Mouse (Mus musculus) spleen, embryonic (tissue): ENCODE results near the gene E030030I06Rik.
"Not testable (repeated sequence)": the region's sequence is repeated elsewhere in the genome, so short reads cannot be mapped to it uniquely, and the experiment has no call there.

ENCODE experiments used
- CTCF ChIA-PET: fragments of 350-600 bp; sonication (Branson Sonifier 250); formaldehyde crosslinking; loops from one replicate; lab custom pipeline; 2022; lab: Charles Lee

The E030030I06Rik gene

DNA sequence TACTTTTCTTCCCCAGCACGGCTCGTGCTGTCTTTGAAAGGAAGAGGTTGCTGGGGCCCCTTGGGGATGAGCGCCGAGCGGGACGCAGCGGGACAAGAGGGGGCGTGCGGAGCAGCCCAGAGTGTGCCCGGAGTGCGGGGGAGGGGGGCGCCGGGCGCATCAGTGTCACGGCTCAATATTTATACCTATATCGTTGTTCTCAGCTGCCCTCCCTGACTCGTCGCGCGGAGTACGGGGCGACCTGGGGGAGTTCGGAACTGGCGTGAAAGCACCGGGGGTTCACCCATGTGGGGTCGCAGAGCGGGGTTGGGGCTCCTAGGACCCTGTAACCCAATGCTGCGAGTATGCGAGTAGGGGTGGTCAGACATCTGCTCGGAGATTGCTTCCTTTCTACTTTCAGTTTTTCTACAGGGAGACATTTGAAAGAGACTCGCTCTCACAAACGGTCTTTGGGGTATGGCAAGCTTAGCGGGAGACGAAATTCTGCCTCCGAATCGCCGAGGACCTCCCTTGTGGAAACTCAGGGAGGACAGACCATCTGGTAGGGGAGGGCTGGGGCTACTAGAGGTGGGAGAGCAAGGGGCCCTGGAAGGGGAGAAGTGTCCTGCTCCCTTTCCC, at the start of gene E030030I06Rik:
TSS of gene E030030I06Rik (minus strand) at position 198 of the 618 bp plus-strand sequence.
- CTCF ChIA-PET: no interaction called here

DNA sequence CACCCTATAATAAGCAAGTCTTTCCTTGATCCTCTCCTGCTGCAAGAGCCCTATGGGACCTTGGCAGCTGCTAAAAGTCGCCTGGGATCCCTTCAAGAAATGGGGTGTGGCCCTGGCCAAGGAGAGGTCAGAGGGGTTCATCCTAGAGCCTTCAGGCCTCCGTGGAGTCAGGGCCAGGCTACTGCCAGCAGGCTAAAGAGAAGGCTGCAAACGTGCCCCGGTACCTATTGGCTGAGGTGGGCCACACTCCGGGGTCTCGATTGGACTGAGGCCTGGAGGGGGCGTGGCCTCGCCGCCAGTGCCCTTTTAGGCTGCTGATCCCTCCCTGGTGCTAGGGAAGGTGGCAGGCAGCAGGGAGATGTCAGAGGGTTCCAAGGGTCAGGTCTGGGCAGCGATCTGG, 42.0 kb upstream of the E030030I06Rik start:
- CTCF ChIA-PET: not testable (repeated sequence)

DNA sequence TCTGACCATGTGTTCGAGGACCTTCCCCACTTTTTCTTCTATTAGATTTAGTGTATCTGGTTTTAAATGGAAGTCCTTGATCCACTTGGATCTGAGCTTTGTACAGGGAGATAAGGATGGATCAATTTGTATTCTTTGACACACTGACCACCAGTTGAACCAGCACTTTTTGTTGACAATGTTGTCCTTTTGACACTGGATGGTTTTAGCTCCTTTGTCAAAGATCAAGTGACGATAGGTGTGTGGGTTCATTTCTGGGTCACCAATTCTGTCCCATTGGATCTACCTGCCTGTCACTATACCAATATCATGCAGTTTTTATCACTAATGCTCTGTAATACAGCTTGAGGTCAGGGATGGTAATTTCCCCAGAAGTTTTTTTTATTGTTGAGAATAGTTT, 27.4 kb upstream of the E030030I06Rik start:
- CTCF ChIA-PET: not testable (repeated sequence)

DNA sequence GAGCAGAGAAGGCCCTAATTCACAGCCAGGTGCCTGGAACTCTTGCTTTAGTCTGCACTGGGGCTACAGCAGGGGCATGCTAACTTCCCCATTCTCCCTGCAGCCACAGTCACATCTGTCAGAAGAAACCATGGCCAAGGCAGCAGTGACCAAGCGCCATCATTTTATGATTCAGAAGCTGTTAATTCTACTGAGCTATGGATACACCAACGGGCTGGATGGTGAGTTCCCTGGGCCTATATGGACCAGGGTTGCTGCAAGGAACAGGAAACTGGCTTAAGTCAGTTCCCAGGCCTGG, 25.1 kb upstream of the E030030I06Rik start:
- CTCF ChIA-PET: not testable (repeated sequence)

DNA sequence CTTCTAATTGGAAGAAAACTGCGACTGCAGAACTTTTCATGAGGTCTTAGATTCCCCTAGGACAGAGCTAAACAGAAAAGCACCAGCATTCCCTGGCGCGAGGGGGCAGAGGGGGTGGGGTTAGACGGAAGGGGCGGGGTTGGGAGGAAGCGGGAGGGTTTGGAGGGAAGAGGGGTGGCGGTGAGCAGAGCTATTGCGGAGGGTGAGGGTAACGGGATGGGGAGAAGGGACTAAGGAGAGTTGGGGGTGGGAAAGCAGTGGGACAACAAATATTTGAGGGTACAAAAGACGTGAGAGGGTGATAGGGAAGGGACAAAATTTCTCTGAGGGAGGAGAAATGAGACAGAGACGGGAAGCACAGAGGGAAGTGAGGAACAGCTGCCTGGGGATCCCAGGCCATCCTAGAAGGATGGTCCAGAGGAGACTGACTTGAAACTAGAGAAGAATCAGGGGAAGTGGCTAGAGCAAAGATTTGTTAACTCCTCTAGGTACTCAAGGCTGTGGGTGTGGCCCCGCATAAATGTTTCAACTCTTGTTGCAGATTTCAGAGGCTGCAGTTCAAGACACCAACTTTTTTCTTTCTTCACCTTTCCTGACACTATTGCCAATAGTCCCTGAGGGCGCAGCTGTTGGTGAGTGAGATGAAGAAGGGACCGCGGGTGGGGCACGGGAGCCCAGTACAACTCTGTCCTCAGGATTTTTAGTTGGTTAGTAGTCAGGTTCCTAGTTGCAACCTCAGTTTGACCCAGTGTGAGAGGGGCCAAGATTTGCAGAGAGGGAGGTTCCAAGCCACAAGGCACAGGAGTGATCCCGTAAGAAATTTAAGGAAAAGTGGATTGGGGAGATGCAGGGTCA, 24.5 kb upstream of the E030030I06Rik start:
- CTCF ChIA-PET: not testable (repeated sequence)

DNA sequence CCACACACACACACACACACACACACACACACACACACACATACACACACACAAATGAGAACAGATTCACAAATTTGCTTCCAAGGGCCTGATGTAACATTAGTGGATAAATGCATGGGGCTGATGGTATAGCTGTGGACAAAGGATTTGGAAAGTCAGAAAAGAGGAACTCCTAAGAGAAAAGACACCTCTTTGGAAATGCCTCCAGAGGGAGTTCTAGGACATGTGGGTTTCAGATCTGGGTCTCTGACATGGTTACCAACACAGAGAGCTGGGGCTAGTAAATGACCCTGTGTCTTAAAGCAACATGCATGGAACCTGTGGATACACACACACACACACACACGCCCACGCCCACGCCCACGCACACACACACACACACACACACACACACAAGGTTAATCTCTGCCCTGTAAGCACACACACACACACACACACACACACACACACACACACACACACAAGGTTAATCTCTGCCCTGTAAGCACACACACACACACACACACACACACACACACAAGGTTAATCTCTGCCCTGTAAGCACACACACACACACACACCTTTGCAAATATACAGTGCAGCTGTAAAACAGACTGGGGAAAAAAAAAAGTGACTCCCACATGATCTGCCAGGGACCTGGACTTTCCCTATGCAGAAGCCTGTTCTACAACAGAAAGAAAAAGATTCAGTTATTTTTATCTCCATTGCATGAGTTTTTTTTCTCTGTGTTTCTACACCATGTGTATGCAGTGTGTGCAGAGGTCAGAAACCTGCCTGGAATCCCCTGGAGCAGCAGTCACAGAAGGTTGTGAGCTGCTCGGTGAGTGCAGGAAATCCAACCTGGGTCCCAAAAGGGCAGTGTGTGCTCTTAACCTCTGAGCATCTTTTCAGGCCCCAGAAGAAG, 23.6 kb upstream of the E030030I06Rik start:
- CTCF ChIA-PET: not testable (repeated sequence)

DNA sequence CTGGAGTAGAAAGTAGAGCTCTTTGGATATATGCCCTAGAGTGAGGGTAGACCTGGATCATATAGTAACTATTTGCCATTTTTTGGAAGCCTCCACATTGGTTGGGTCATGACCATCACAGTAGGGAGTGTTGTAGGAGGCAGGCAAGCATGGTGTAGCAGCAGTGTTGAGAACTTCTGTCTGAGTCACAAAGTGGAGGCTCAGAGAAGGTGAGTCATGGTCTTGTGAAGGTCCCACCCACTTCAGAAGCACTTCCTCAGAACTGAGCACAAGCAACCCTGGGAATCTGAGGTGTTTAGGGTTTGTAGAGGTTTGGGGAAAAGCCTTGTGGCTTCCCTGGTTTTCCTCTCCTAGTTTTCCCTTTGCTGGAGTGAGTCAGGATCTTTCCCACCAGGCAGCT, 20.0 kb upstream of the E030030I06Rik start:
- CTCF ChIA-PET: not testable (repeated sequence)

DNA sequence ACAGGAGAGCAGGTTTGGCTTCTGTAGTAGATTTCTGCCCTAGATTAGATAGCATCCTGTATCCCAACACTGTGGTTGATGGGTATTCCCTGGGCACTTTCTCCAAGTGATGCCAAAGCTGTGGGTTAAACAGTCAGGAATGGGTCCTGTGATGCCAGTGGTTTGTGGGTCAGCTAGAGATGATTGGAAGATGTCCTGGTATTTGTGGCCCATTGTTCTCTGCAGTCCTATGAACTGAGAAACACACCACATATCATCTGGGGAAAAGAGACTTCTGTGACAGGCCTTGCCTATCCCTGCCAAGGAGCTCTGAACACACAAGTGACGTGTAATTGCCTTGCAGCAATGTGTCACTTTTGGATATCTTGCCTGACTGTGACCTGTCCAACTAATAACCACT, 18.0 kb upstream of the E030030I06Rik start:
- CTCF ChIA-PET: not testable (repeated sequence)

DNA sequence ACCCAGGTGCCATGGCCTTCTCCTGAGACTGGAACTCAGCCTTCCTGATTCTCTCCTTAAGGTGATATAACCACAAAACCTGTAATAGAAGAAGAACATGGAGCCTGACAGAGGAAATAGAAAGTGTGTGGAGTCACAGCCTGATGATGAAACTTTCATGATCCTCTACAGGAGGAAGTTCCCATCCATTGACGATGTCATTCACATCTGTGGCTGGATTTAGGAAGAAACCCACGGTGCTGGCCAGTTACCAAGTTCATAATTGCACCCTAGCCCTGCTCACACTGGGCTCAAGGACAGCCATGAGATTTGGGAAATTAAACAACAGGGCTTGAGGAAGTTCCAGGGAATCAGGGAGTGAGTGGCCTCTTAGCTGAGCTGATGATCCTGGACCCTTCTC, 17.0 kb upstream of the E030030I06Rik start:
- CTCF ChIA-PET: not testable (repeated sequence)

DNA sequence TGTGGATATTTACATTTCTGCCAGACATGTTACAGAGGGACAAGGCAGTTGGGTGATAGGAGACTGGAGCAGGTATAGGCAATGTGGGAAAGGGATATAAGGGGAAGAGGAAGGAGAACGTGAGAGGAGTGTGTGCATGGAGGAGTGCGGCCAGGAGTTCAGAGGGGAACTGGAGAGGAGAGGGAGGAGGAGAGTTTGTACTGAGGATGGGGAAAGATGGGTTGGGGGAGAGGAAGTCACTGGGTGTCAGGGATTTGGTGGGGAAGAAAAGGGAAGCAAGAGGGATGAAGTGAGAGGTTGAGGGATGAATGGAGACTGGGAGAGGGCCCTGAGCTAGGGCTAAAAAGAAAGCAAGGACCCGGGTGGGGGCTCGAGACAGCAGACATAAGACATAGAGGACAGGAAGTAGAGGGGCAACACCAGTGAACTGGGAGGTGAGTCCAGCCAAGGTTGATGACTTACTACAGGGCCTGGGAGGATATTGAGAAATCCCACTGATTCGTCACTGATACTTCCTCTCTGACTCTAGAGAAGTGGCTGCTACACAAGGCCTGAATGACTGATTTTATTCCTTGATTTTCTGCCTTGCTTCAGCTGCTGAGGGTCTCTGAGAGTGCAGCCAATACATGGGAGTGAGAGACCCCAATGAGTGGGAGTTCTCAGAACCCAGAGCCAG, 16.4 kb upstream of the E030030I06Rik start:
- CTCF ChIA-PET: not testable (repeated sequence)

DNA sequence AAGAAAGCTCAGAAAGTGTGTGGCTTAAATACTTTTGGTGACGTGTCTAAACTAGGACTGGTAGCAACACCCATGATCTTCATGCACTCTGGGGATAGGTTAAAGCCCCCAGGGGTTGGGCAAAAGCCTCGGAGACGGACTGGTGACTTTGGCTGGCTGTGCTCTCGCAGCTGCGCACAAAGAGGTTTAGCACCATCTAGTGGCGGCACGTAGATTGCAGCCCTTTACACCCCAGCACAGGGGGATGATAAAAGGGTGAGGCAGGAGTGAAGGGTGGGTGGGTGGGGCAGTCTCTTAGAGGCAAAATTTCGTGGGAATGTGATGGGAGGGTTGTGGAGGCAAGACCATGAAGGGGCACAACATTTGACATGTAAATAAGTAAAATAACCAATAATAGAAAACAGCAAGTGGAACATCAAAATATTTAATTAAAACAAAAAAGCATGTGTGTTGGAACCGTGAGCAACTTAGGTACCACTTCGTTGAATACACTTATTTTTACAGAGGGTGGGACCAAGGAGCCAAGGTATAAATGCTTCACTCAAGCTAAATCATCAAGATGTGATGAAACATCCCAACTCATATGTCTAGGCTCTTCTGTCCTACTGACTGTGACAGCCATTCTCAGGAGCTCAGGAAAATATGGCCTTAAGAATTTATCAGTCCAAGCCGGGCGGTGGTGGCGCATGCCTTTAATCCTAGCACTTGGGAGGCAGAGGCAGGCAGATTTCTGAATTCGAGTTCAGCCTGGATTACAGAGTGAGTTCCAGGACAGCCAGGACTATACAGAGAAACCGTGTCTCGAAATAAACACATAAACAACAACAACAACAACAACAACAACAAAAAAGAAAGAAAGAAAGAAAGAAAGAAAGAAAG, 14.9 kb upstream of the E030030I06Rik start:
- CTCF ChIA-PET: not testable (repeated sequence)

DNA sequence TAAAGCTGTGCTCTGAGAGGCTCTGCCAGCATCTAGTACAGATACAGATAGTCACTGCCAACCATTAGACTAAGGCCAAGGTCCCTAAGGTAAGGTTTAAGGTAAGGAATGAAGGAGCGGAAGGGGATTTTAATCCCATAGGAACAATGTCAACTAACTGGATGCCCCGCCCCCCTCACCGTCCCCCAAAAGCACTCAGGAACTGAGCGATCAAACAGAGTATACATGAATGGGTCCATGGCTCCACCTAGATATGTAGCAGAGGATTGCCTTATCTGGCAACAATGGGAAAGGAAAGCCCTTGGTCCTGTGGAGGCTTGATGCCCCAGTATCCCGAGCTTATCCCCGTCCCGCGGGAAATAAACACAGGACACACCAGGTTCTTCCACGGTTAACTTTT, 14.2 kb upstream of the E030030I06Rik start:
- CTCF ChIA-PET: not testable (repeated sequence)

DNA sequence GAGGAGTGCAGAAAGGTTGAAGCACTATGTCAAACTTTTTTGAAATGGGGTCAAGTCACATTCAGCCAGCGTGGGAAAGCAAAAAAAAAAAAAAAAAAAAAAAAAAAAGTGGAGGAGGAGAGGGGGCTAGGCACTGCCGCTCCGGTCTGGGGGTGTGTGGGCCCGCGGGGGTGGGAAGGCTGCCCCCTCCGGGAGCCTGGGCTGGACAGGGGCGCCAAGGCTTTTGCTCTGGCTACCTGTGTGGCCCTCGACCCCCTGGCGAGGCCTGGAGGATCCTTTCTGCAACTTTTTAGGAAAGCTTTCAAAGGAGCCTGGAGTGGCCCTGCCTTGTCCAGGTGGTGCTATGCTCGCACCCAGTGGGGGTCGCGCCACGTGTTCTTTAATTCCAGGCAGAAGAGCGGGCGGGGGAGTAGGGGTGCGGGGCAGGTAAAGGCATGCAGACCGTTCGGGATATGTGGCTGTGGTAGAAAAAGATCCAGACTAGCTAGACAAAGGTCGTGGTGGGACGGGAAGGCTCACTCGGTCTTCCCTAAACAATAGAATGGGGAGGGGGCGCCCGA, 10.6 kb upstream of the E030030I06Rik start:
- CTCF ChIA-PET: interaction anchor here (0.7 kb wide), 1 partner anchor 244 kb away, joined by 9 read pairs; no protein-coding TSS in a partner anchor

DNA sequence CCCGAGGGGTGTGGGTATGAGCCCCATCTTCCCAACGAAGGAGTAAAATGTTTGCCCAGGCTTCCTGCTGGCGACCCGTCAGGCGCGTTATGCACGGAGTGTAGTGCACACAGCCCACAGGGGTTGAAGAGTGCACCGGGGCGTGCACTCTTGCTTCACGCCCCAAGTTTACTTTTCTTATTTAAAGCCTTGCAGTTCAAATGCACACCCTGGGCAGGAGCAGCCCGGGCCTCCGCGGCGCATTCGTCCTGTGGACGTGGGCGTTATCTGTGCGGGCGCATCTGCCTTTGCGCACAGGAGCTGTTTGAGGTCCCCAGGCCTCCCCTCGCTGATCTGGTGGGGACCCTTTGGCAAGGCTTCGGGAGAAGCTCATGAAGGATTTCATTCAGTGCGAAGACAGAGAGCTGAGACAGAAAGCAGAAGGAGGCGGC, 10.1 kb upstream of the E030030I06Rik start:
- CTCF ChIA-PET: interaction anchor here (0.7 kb wide), 1 partner anchor 245 kb away, joined by 9 read pairs; no protein-coding TSS in a partner anchor

DNA sequence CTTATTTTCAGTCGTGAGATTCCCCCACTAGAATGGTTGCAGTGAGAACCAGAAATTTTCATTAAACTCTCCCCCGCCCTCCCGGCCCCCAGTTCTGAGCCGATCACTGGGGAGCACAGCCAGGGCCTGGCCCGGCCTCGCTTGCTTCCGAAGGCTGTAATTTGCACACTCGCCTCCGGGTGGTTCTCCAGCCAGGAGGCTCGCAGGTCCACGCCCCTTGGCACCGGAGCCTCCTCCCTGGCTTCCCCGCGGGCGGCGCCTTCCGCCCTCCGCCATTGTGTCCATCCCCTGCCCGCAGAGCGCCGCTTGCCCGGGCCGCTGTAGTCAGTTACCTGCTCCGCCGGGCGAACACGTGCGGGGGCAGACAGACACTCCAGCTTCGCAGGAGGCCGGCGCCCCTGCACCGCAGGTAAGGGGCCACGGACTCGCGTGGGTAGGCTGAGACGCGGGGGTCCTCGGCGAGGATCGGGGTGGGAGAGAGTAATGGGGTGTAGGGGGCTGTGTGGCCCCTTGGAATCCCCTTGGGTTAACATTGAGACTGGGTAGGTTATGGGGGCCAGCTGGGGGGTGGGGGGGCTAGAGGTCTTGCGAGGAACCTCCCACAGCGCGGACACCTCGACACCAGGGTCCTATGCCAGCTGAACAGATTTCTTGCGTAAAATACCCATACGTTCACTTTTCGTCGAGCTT, 9.4 kb upstream of the E030030I06Rik start, which contains the start of the genes Raet1e and H60b:
TSS of gene Raet1e (plus strand) at position 260 of the 690 bp plus-strand sequence.
TSS of gene H60b (plus strand) at position 277 of the 690 bp plus-strand sequence.
- CTCF ChIA-PET: not testable (repeated sequence)

DNA sequence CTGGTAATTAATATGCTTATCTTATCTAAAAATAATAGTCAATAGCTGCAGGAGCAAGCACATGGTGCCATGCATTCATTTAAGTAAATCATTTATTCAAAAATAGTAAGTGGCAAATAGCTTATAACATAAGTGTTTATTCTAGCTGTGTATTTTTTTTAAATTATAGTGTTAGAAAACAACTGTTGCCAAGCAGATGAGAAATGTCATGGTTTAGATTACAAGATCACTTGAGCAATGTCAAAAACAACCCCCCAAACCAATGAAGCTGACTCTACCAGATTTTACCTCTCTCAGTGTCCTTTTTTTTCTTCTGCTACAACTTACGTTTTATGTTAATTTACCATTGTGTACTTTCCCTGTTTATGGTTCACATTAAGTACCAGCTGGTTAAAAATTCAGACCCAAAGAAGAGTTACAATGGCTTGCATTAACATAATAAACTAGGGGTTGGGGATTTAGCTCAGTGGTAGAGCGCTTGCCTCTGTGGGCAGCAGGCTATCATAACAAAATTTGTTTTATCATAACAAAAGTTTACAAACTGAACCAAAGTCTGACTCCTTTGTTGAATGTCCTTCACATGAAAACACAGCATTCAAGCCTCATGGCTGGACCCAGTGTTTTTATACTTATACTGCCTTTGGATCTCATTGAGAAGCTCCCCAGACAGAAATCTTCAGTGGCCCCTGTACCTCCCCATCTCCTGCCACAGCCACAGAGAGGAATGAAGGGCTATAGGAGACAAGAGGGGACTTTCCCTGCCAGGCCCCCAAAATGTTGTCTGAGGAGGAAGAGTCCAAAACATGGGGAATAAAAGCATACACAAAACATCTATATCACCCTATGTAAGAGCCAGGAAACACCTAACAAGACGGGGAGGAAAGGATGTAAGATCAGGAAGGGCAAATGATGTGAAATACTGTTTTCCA, 6.1 kb upstream of the E030030I06Rik start:
- CTCF ChIA-PET: interaction anchor here (1.0 kb wide), 1 partner anchor 120 kb away, joined by 3 read pairs; no protein-coding TSS in a partner anchor

DNA sequence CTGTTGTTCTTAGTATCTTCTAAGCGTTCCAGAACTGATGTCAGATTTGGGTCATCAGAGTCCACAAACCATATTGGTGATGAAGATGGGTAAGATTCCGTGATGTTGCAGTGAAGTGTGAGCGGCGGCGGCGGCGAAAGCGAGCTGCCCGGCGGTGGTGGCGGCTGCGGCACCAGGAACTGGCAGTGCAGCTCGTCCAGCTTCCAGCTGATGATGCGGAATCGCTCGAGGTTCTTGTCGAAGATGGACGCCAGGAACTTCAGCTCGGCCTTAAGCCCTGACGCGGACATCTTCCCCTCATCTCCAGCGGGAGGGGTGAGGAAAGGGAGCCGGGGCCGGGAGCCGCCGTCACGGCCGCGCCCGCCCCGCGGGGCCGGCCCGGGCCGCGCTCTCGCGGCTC, 5.1 kb upstream of the E030030I06Rik start:
- CTCF ChIA-PET: not testable (repeated sequence)

DNA sequence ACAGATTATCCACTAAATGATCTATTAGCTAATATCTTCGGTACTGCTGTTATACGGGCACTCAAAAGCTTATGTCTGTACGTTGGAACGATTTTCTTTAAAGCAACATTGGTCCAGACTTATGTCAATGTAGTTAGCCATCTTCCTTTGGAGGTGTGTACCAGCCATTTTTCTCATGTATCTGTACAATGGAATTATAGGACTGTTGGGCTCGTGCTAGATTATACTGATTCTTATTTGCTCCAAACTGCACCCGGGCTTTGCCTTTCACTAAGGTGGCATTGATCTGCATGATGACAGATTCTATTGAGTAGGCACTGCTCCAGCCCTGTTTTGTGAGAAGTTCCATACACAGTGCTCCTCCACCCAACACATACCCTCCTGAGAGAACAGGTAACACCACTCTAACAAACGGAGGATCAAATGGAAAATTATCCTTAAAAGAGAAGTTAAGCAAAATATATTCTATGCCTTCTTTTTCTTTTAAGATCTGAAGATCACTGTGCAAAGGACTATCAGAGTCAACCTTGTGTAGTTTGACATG, 4.1 kb upstream of the E030030I06Rik start:
- CTCF ChIA-PET: not testable (repeated sequence)
